Mouse (Mus musculus): ENCODE data around the gene Tom1l1. TPM values are rescaled to one million over a fixed set of nuclear protein-coding genes. Genes with fewer than 3 reads are reported as not detected.

The Tom1l1 gene
- polyA plus RNA-seq, 1 experiment = 1.7 TPM

GRCm38 (mm10) chr11:90623477-90623876 lies 64.7 kb downstream of the Tom1l1 start:
- TF ChIP-seq CTCF (IDR thresholded peaks at IDR 0.05; ENCODE audit: low read depth, low read length) (no peak), POLR2A (IDR thresholded peaks at IDR 0.05; ENCODE audit: borderline replicate concordance, low read depth, low read length) (no peak)
- H3K4me1 ChIP-seq (ENCODE audit: control insufficient read depth, insufficient read depth, low read length) = no peaks in the 10 kb centered on the region
- no peak overlapping the region for H3K4me3 ChIP-seq (ENCODE audit: insufficient read depth, low read length)
- no peak overlapping the region for H3K27ac ChIP-seq (ENCODE audit: insufficient read depth, low read depth, low read length)

- no peak overlapping the region for H3K4me3 ChIP-seq (ENCODE audit: insufficient read depth, low read length)
- H3K27ac ChIP-seq (ENCODE audit: insufficient read depth, low read depth, low read length) = no peak overlapping the region
- no peaks in the 10 kb centered on the region for H3K4me1 ChIP-seq (ENCODE audit: control insufficient read depth, insufficient read depth, low read length)
- TF ChIP-seq CTCF (IDR thresholded peaks at IDR 0.05; ENCODE audit: low read depth, low read length) = no peak
- TF ChIP-seq POLR2A (IDR thresholded peaks at IDR 0.05; ENCODE audit: borderline replicate concordance, low read depth, low read length) = no peak
Observed at GRCm38 (mm10) chr11:90622500-90622899, 65.7 kb downstream of the Tom1l1 start.

GRCm38 (mm10) chr11:90622044-90622443 lies 66.1 kb downstream of the Tom1l1 start:
- H3K4me3 ChIP-seq (ENCODE audit: insufficient read depth, low read length) = no peak overlapping the region

GRCm38 (mm10) chr11:90616431-90616830 lies 71.7 kb downstream of the Tom1l1 start:
- Histone ChIP-seq H3K27ac (ENCODE audit: insufficient read depth, low read depth, low read length) (no peak overlapping the region), H3K4me3 (ENCODE audit: insufficient read depth, low read length) (no peak overlapping the region), H3K4me1 (ENCODE audit: control insufficient read depth, insufficient read depth, low read length) (no peaks in the 10 kb centered on the region)
- no peak for TF ChIP-seq CTCF (IDR thresholded peaks at IDR 0.05; ENCODE audit: low read depth, low read length)
- no peak for TF ChIP-seq POLR2A (IDR thresholded peaks at IDR 0.05; ENCODE audit: borderline replicate concordance, low read depth, low read length)

More at GRCm38 (mm10) chr11:90622044-90622443, 66.1 kb downstream of the Tom1l1 start:
- Histone ChIP-seq H3K27ac (ENCODE audit: insufficient read depth, low read depth, low read length) (no peak overlapping the region), H3K4me1 (ENCODE audit: control insufficient read depth, insufficient read depth, low read length) (no peaks in the 10 kb centered on the region)
- TF ChIP-seq POLR2A (IDR thresholded peaks at IDR 0.05; ENCODE audit: borderline replicate concordance, low read depth, low read length) (no peak), CTCF (IDR thresholded peaks at IDR 0.05; ENCODE audit: low read depth, low read length) (no peak)

- H3K27ac ChIP-seq (ENCODE audit: insufficient read depth, low read depth, low read length) = no peak overlapping the region
- no peaks in the 10 kb centered on the region for H3K4me1 ChIP-seq (ENCODE audit: control insufficient read depth, insufficient read depth, low read length)
- TF ChIP-seq CTCF (IDR thresholded peaks at IDR 0.05; ENCODE audit: low read depth, low read length) (no peak), POLR2A (IDR thresholded peaks at IDR 0.05; ENCODE audit: borderline replicate concordance, low read depth, low read length) (no peak)
- no peak overlapping the region for H3K4me3 ChIP-seq (ENCODE audit: insufficient read depth, low read length)
Observed at GRCm38 (mm10) chr11:90614743-90615142, 73.4 kb downstream of the Tom1l1 start.

GRCm38 (mm10) chr11:90612118-90612517 lies 76.0 kb downstream of the Tom1l1 start:
- no peak overlapping the region for H3K4me3 ChIP-seq (ENCODE audit: insufficient read depth, low read length)
- TF ChIP-seq CTCF (IDR thresholded peaks at IDR 0.05; ENCODE audit: low read depth, low read length) = no peak
- no peak for TF ChIP-seq POLR2A (IDR thresholded peaks at IDR 0.05; ENCODE audit: borderline replicate concordance, low read depth, low read length)
- H3K4me1 ChIP-seq (ENCODE audit: control insufficient read depth, insufficient read depth, low read length) = no peaks in the 10 kb centered on the region
- H3K27ac ChIP-seq (ENCODE audit: insufficient read depth, low read depth, low read length) = no peak overlapping the region

GRCm38 (mm10) chr11:90603066-90603465 lies 85.1 kb downstream of the Tom1l1 start:
- Histone ChIP-seq H3K27ac (ENCODE audit: insufficient read depth, low read depth, low read length) (no peak overlapping the region), H3K4me1 (ENCODE audit: control insufficient read depth, insufficient read depth, low read length) (no peaks in the 10 kb centered on the region), H3K4me3 (ENCODE audit: insufficient read depth, low read length) (no peak overlapping the region)
- TF ChIP-seq POLR2A (IDR thresholded peaks at IDR 0.05; ENCODE audit: borderline replicate concordance, low read depth, low read length) = no peak
- TF ChIP-seq CTCF (IDR thresholded peaks at IDR 0.05; ENCODE audit: low read depth, low read length) = no peak

- H3K4me1 ChIP-seq (ENCODE audit: control insufficient read depth, insufficient read depth, low read length) = peaks cover 4% of the 10 kb centered on the region
- no peak for TF ChIP-seq CTCF (IDR thresholded peaks at IDR 0.05; ENCODE audit: low read depth, low read length)
- no peak for TF ChIP-seq POLR2A (IDR thresholded peaks at IDR 0.05; ENCODE audit: borderline replicate concordance, low read depth, low read length)
- H3K27ac ChIP-seq (ENCODE audit: insufficient read depth, low read depth, low read length) = no peak overlapping the region
- H3K4me3 ChIP-seq (ENCODE audit: insufficient read depth, low read length) = no peak overlapping the region
Observed at GRCm38 (mm10) chr11:90595826-90596225, 92.3 kb downstream of the Tom1l1 start.

Other genes with a start within 250 kb of the Tom1l1 start
- gene Stxbp4, start 50.3 kb downstream of the Tom1l1 start, polyA plus RNA-seq (2012; ENCODE audit: insufficient read depth, insufficient read length, missing spikeins) = 3.1 and 3.5 TPM in 2 replicates
- gene Cox11, start 50.2 kb downstream of the Tom1l1 start, polyA plus RNA-seq (2012; ENCODE audit: insufficient read depth, insufficient read length, missing spikeins) = 9.7 and 10.3 TPM in 2 replicates